Mouse (Mus musculus): ENCODE data around the gene Polr3b. TPM values are rescaled to one million over a fixed set of nuclear protein-coding genes. Genes with fewer than 3 reads are reported as not detected.

The Polr3b gene
- polyA plus RNA-seq, 1 experiment from 2014 or later = 5.4 TPM

GRCm38 (mm10) chr10:84710827-84711226, 88.7 kb downstream of the Polr3b start:
- Histone ChIP-seq H3K4me1 (replicated peaks) (no peaks in the 10 kb centered on the region; the same call in 1 of the 2 replicates), H3K27me3 (no peaks in the 10 kb centered on the region), H3K27ac (replicated peaks) (no peak overlapping the region), H3K9ac (no peak overlapping the region), H3K9me3 (replicated peaks) (no peaks in the 10 kb centered on the region), H3K4me2 (no peak overlapping the region), H3K4me3 (replicated peaks) (no peak overlapping the region), H3K36me3 (replicated peaks) (peaks cover 18% of the 10 kb centered on the region)
- no peak for ATAC-seq (ENCODE audit: insufficient read depth)
- WGBS (ENCODE audit: insufficient replicate concordance) = 67% methylated on average over 4 of the region's 4 CpGs

- no peak overlapping the region for H3K4me2 ChIP-seq
- 85% methylated on average over 8 of the region's 8 CpGs for WGBS (ENCODE audit: insufficient replicate concordance)
- H3K9ac ChIP-seq = no peak overlapping the region
- H3K36me3 ChIP-seq (replicated peaks) = peaks cover 24% of the 10 kb centered on the region
- no peaks in the 10 kb centered on the region; the same call in 1 of the 2 replicates for H3K4me1 ChIP-seq (replicated peaks)
- no peaks in the 10 kb centered on the region for H3K27me3 ChIP-seq
- ATAC-seq (ENCODE audit: insufficient read depth) = no peak
- H3K27ac ChIP-seq (replicated peaks) = no peak overlapping the region
- no peaks in the 10 kb centered on the region for H3K9me3 ChIP-seq (replicated peaks)
- H3K4me3 ChIP-seq (replicated peaks) = no peak overlapping the region
These were observed 89.4 kb downstream of the Polr3b start for GRCm38 (mm10) chr10:84711479-84711878.

- H3K27me3 ChIP-seq = no peaks in the 10 kb centered on the region
- no peak overlapping the region for H3K4me2 ChIP-seq
- no peak overlapping the region for H3K27ac ChIP-seq (replicated peaks)
- peaks cover 28% of the 10 kb centered on the region for H3K36me3 ChIP-seq (replicated peaks)
- 74% methylated on average over 5 of the region's 5 CpGs for WGBS (ENCODE audit: insufficient replicate concordance)
- no peaks in the 10 kb centered on the region for H3K9me3 ChIP-seq (replicated peaks)
- ATAC-seq (ENCODE audit: insufficient read depth) = no peak
- H3K4me1 ChIP-seq (replicated peaks) = no peaks in the 10 kb centered on the region; the same call in 1 of the 2 replicates
- no peak overlapping the region for H3K9ac ChIP-seq
- no peak overlapping the region for H3K4me3 ChIP-seq (replicated peaks)
These were observed 89.8 kb downstream of the Polr3b start for GRCm38 (mm10) chr10:84711940-84712339.

GRCm38 (mm10) chr10:84712532-84712931, 90.4 kb downstream of the Polr3b start:
- Histone ChIP-seq H3K27me3 (no peaks in the 10 kb centered on the region), H3K4me3 (replicated peaks) (no peak overlapping the region), H3K9ac (no peak overlapping the region), H3K9me3 (replicated peaks) (no peaks in the 10 kb centered on the region), H3K36me3 (replicated peaks) (peaks cover 28% of the 10 kb centered on the region), H3K27ac (replicated peaks) (no peak overlapping the region), H3K4me1 (replicated peaks) (no peaks in the 10 kb centered on the region; the same call in 1 of the 2 replicates), H3K4me2 (no peak overlapping the region)
- WGBS (ENCODE audit: insufficient replicate concordance) = 72% methylated on average over 6 of the region's 6 CpGs
- no peak for ATAC-seq (ENCODE audit: insufficient read depth)

GRCm38 (mm10) chr10:84713043-84713442, 91.0 kb downstream of the Polr3b start:
- H3K4me1 ChIP-seq (replicated peaks) = no peaks in the 10 kb centered on the region; the same call in 1 of the 2 replicates
- ATAC-seq (ENCODE audit: insufficient read depth) = no peak
- no peak overlapping the region for H3K9ac ChIP-seq
- H3K4me3 ChIP-seq (replicated peaks) = no peak overlapping the region
- H3K4me2 ChIP-seq = no peak overlapping the region
- H3K27me3 ChIP-seq = no peaks in the 10 kb centered on the region
- H3K27ac ChIP-seq (replicated peaks) = no peak overlapping the region
- 73% methylated on average over 10 of the region's 10 CpGs for WGBS (ENCODE audit: insufficient replicate concordance)
- peaks cover 28% of the 10 kb centered on the region for H3K36me3 ChIP-seq (replicated peaks)
- H3K9me3 ChIP-seq (replicated peaks) = no peaks in the 10 kb centered on the region

GRCm38 (mm10) chr10:84715639-84716038, 93.5 kb downstream of the Polr3b start:
- Histone ChIP-seq H3K9ac (no peak overlapping the region), H3K9me3 (replicated peaks) (no peaks in the 10 kb centered on the region), H3K27ac (replicated peaks) (no peak overlapping the region), H3K27me3 (no peaks in the 10 kb centered on the region), H3K4me1 (replicated peaks) (no peaks in the 10 kb centered on the region; the same call in 1 of the 2 replicates), H3K36me3 (replicated peaks) (peaks cover 29% of the 10 kb centered on the region), H3K4me2 (no peak overlapping the region), H3K4me3 (replicated peaks) (no peak overlapping the region)
- 72% methylated on average over 7 of the region's 7 CpGs for WGBS (ENCODE audit: insufficient replicate concordance)
- ATAC-seq (ENCODE audit: insufficient read depth) = no peak

- ATAC-seq (ENCODE audit: insufficient read depth) = no peak
- H3K36me3 ChIP-seq (replicated peaks) = peaks cover 34% of the 10 kb centered on the region
- H3K9ac ChIP-seq = no peak overlapping the region
- H3K9me3 ChIP-seq (replicated peaks) = no peaks in the 10 kb centered on the region
- H3K27ac ChIP-seq (replicated peaks) = no peak overlapping the region
- no peak overlapping the region for H3K4me3 ChIP-seq (replicated peaks)
- no peaks in the 10 kb centered on the region for H3K27me3 ChIP-seq
- 87% methylated on average over 7 of the region's 7 CpGs for WGBS (ENCODE audit: insufficient replicate concordance)
- no peak overlapping the region for H3K4me2 ChIP-seq
- no peaks in the 10 kb centered on the region for H3K4me1 ChIP-seq (replicated peaks)
These were observed 94.5 kb downstream of the Polr3b start for GRCm38 (mm10) chr10:84716581-84716980.

GRCm38 (mm10) chr10:84722711-84723110, 100.6 kb downstream of the Polr3b start:
- Histone ChIP-seq H3K9ac (no peak overlapping the region), H3K4me3 (replicated peaks) (no peak overlapping the region), H3K9me3 (replicated peaks) (no peaks in the 10 kb centered on the region), H3K27ac (replicated peaks) (no peak overlapping the region), H3K27me3 (no peaks in the 10 kb centered on the region), H3K4me2 (no peak overlapping the region), H3K4me1 (replicated peaks) (no peaks in the 10 kb centered on the region), H3K36me3 (replicated peaks) (peaks cover 23% of the 10 kb centered on the region)
- ATAC-seq (ENCODE audit: insufficient read depth) = no peak
- 72% methylated on average over 12 of the region's 12 CpGs for WGBS (ENCODE audit: insufficient replicate concordance)

- peaks cover 11% of the 10 kb centered on the region; the same call in 1 of the 2 replicates for H3K36me3 ChIP-seq (replicated peaks)
- no peak overlapping the region for H3K4me3 ChIP-seq (replicated peaks)
- H3K9me3 ChIP-seq (replicated peaks) = no peaks in the 10 kb centered on the region
- H3K4me2 ChIP-seq = no peak overlapping the region
- H3K27me3 ChIP-seq = no peaks in the 10 kb centered on the region
- 77% methylated on average over 12 of the region's 12 CpGs for WGBS (ENCODE audit: insufficient replicate concordance)
- no peak overlapping the region for H3K27ac ChIP-seq (replicated peaks)
- H3K4me1 ChIP-seq (replicated peaks) = no peaks in the 10 kb centered on the region
- H3K9ac ChIP-seq = no peak overlapping the region
- no peak for ATAC-seq (ENCODE audit: insufficient read depth)
These were observed 104.9 kb downstream of the Polr3b start for GRCm38 (mm10) chr10:84727005-84727404.

GRCm38 (mm10) chr10:84727760-84728159, 105.7 kb downstream of the Polr3b start:
- Histone ChIP-seq H3K9me3 (replicated peaks) (no peaks in the 10 kb centered on the region), H3K4me2 (no peak overlapping the region), H3K36me3 (replicated peaks) (peaks cover 11% of the 10 kb centered on the region; the same call in 1 of the 2 replicates), H3K9ac (no peak overlapping the region), H3K27ac (replicated peaks) (no peak overlapping the region), H3K4me3 (replicated peaks) (no peak overlapping the region), H3K4me1 (replicated peaks) (no peaks in the 10 kb centered on the region), H3K27me3 (no peaks in the 10 kb centered on the region)
- no peak for ATAC-seq (ENCODE audit: insufficient read depth)
- WGBS (ENCODE audit: insufficient replicate concordance) = 64% methylated on average over 4 of the region's 4 CpGs

GRCm38 (mm10) chr10:84730078-84730477, 108.0 kb downstream of the Polr3b start:
- Histone ChIP-seq H3K27ac (replicated peaks) (no peak overlapping the region), H3K27me3 (0 out of 2 replicates have a peak, but pooled peaks cover 5% of the 10 kb centered on the region), H3K4me3 (replicated peaks) (no peak overlapping the region), H3K4me1 (replicated peaks) (no peaks in the 10 kb centered on the region), H3K36me3 (replicated peaks) (peaks cover 11% of the 10 kb centered on the region; the same call in 1 of the 2 replicates), H3K9ac (no peak overlapping the region), H3K4me2 (no peak overlapping the region), H3K9me3 (replicated peaks) (no peaks in the 10 kb centered on the region)
- no peak for ATAC-seq (ENCODE audit: insufficient read depth)
- WGBS (ENCODE audit: insufficient replicate concordance) = 71% methylated on average over 3 of the region's 3 CpGs

- Histone ChIP-seq H3K9ac (no peak overlapping the region), H3K27ac (replicated peaks) (no peak overlapping the region), H3K4me2 (no peak overlapping the region), H3K9me3 (replicated peaks) (no peaks in the 10 kb centered on the region), H3K27me3 (0 out of 2 replicates have a peak, but pooled peaks cover 7% of the 10 kb centered on the region), H3K36me3 (replicated peaks) (peaks cover 6% of the 10 kb centered on the region; the same call in 1 of the 2 replicates), H3K4me3 (replicated peaks) (no peak overlapping the region), H3K4me1 (replicated peaks) (no peaks in the 10 kb centered on the region)
- no peak for ATAC-seq (ENCODE audit: insufficient read depth)
- WGBS (ENCODE audit: insufficient replicate concordance) = 64% methylated on average over 9 of the region's 9 CpGs
These were observed 108.9 kb downstream of the Polr3b start for GRCm38 (mm10) chr10:84730956-84731355.

Measured in liver, embryonic 15.5 days (tissue).